Mouse (Mus musculus) C3H10T1/2 (cell line): ENCODE measurements around the gene Olfr1225. TPM values are rescaled to one million over a fixed set of nuclear protein-coding genes. Genes with fewer than 3 reads are reported as not detected.

Experiments used
- polyA plus RNA-seq, 2 experiments: library from polyadenylated mRNA; unstranded; fragments of >200 nt; fragmentation: generic; extraction: Trizol; gene quantifications; one replicate each; pipeline ENCODE4 v1.2.1; 2012; ENCODE audit warnings: missing spikeins in 2 of 2

Gene Olfr1225
- not detected for polyA plus RNA-seq

DNA sequence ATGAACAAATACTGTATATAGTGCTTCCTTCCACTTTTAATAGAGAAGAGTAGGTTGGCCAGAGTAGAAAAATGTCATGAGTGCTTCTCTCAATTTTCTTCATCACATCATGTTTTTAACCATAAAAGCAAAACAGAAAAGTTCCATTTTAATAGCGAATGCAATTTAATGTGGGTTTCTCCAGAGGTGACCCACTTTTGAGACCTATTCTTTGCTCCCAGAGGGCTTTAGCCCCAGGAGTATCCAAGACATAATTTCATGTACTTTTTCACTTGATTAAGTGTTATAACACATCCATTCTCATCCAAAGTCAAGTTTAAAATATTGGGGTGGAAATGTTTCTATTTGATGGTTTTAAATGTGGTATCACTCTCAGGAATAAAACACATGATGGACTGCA, at the start of gene Olfr1225:
Olfr1225 (minus strand) TSS at position 101 of the 400 bp plus-strand sequence.

DNA sequence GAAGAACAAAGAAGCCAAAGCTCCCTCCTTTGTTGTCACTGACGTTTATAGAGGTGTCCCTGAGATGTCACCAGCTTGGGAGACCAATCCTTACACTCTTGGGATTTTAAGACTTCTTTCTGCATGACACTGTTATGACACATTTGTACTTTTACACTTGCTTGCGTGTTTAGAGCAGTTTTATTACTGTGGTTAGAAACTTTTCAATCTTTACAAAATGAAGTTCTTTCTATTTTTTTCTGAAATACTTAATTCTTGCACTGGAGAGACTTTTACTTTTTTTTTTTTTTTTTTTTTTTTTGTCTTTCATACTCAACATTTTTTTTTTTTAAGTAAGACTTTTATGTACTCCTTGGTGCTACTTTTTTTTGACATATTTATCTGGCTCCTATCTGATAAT, 25.5 kb upstream of the Olfr1225 start, which contains the start of gene Olfr1226:
Olfr1226 (minus strand) TSS at position 101 of the 400 bp plus-strand sequence.

DNA sequence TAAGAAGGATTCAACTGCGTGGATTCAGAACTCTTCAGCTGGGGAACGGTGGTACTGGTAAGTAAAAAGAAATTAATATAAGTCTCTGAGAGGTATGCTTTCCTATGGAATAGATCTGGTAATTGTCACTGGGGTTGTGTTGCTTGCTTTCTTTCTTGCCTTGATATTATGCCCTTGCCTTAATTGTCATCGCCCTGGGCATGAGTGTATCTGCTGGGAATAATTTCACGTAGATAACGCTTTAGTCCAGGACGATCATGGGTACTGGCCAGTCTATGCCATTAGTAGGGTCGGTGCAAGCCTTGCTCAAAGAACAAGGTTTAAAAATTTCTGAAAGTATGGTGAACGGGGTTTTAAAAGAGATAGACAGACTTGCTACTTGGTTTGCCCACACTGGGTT, 10.5 kb downstream of the Olfr1225 start, which contains the start of gene Olfr1224-ps1:
Olfr1224-ps1 (minus strand) TSS at position 101 of the 400 bp plus-strand sequence.

DNA sequence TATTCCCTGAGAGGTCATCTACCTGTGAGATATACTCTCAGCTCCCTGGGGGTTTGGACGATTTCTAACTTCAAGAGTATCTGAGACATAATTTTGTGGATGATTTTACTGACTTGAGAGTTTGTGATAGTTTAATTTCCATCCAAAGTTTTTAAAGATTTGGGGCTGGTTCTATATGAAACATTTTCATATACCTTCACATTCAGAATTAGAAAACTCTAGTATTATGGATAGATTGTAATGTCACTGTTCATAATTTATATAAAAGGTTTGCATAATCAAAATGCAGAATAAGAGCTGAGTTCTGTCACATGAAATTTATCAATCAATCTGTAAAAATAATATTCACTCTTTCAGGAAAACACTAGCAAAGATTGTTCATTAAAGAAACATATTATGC, 23.0 kb downstream of the Olfr1225 start, which contains the start of gene Olfr1223:
Olfr1223 (minus strand) TSS at position 101 of the 400 bp plus-strand sequence.

DNA sequence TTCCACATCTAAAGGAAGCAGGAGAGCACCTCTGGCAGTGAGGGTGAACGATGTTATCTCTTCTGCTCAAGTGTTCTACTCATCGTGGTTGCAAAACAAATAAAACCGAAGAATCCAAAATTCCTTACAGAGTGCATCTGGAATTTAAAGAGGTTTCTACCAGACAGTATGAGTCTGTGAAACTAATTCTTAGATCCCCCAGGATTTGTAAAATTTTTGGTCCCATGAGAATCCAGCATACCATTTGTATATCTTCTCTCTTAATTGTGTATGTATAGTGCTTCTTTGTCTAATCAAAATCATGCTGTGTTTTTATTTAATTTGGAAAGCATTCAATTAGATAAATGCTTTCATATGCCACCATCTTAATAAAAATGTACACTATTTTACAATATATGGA, 41.5 kb downstream of the Olfr1225 start, which contains the start of gene Olfr1222:
Olfr1222 (minus strand) TSS at position 101 of the 400 bp plus-strand sequence.

Other genes with a start within 250 kb of the Olfr1225 start
- gene Olfr1211, start 236.6 kb downstream of the Olfr1225 start, polyA plus RNA-seq = not detected
- not detected for gene Olfr1212, start 220.7 kb downstream of the Olfr1225 start, polyA plus RNA-seq
- gene Gm13762, start 194.4 kb downstream of the Olfr1225 start, polyA plus RNA-seq = not detected
- not detected for gene Olfr1214, start 182.0 kb downstream of the Olfr1225 start, polyA plus RNA-seq
- gene Olfr1215, start 167.7 kb downstream of the Olfr1225 start, polyA plus RNA-seq = not detected
- gene Olfr1216, start 156.3 kb downstream of the Olfr1225 start, polyA plus RNA-seq = not detected
- gene Olfr1217, start 142.6 kb downstream of the Olfr1225 start, polyA plus RNA-seq = not detected
- not detected for gene Olfr1218, start 113.5 kb downstream of the Olfr1225 start, polyA plus RNA-seq
- gene Olfr1219, start 91.2 kb downstream of the Olfr1225 start, polyA plus RNA-seq = not detected
- not detected for gene Olfr1220, start 67.8 kb downstream of the Olfr1225 start, polyA plus RNA-seq
- gene Olfr1221, start 57.4 kb downstream of the Olfr1225 start, polyA plus RNA-seq = not detected
- not detected for gene Olfr1222, start 41.6 kb downstream of the Olfr1225 start, polyA plus RNA-seq
- not detected for gene Olfr1223, start 23.1 kb downstream of the Olfr1225 start, polyA plus RNA-seq
- not detected for gene Olfr1224-ps1, start 10.6 kb downstream of the Olfr1225 start, polyA plus RNA-seq
- not detected for gene Olfr1226, start 25.4 kb upstream of the Olfr1225 start, polyA plus RNA-seq
- gene Olfr1228, start 79.4 kb upstream of the Olfr1225 start, polyA plus RNA-seq = not detected
- gene Olfr1229, start 113.3 kb upstream of the Olfr1225 start, polyA plus RNA-seq = not detected
- gene Olfr1230, start 122.6 kb upstream of the Olfr1225 start, polyA plus RNA-seq = not detected
- not detected for gene Olfr1231, start 132.4 kb upstream of the Olfr1225 start, polyA plus RNA-seq
- not detected for gene Olfr1232, start 155.0 kb upstream of the Olfr1225 start, polyA plus RNA-seq
- gene Olfr1233, start 167.7 kb upstream of the Olfr1225 start, polyA plus RNA-seq = not detected
- gene Olfr1234, start 190.2 kb upstream of the Olfr1225 start, polyA plus RNA-seq = not detected
- gene Olfr1238, start 235.0 kb upstream of the Olfr1225 start, polyA plus RNA-seq = not detected
- not detected for gene Olfr1239, start 245.7 kb upstream of the Olfr1225 start, polyA plus RNA-seq